Mouse (Mus musculus): ENCODE results near the gene Ifrd2. TPM values are rescaled to one million over a fixed set of nuclear protein-coding genes. Genes with fewer than 3 reads are reported as not detected.
A peak's percentile ranks its signal among the peaks of the same experiment; 100 is the strongest.

Gene Ifrd2
- total and polyA plus RNA-seq, 2 experiments, result 21.5 to 54.6 TPM

DNA sequence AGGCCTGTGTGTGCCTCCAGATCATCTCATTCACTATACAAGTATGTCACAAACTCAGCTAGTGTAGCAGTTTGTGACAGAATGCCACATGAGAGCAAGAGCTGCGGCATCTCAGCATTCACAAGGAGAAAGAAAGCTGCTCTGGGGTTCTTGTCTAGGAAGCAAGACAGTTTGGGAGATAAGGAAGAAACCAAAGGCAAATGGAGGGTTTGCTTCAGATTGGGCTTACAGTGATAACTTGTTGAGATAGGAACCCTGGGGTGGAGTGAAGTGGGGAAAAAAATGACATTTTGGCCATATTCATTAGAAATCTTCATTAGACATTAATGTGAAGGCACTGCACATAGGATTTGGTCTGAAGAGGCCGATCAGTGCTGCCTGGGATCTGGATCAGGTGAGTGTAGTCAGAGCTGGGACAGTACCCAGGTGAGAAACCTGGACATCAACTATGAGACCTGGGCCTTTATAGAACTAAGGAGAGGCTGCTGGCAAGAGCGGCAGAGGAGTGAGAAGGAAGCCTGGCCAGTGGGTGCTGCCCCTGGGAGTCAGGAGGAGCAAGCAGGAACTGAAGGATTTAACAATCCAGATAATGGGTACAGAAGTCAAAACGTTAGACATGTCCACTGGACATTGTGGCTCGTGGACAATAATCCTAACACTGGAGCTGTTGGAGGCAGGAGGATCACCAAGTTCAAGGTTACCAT lies 34.6 kb upstream of the Ifrd2 start:
- no peak overlapping the region for H3K9ac ChIP-seq (ENCODE audit: low read depth, low read length)
- no peak for TF ChIP-seq POLR2A (IDR thresholded peaks at IDR 0.05; ENCODE audit: extremely low read depth, insufficient read depth, low read length)
- no peak for TF ChIP-seq CTCF (IDR thresholded peaks at IDR 0.05; ENCODE audit: low read depth, low read length)
- whole genome bisulfite sequencing, result 71% methylated on average over 5 of the region's 5 CpGs

DNA sequence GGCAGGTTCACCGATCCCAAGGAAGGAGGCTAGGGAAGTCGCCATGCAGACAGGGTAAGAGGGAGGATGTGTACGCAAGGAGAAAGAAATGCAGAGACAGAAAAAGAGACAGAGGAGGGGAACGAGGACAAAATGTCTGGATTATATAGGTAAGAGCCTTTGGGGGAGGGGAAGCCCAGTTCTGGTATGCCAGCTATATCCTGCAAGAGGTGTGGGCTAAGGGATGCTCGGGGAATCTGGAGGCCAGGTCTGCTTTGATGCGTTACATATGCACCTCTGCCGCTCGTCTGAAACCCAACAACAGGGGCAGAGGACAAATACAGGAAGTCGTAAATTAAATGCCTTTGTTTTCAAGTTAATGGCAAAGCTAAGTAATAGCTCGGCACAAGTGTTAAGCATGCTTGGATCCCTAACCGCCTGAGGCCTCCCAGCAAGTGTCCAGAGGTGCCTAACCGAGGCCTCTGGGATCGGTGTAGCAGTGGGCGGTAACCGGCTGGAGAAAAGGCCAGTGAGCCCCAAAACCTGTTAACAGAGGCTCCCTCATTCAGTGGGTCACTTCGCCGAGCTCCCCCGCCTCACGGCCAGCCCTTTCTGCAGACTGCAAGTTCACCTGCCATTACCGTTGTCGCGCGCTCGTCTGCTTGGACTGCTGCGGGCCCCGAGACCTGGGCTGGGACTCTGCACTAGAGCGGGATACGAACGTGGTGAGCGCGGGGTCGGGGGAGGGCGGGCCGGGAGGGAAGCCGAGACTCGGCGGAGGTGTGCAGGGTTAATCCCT lies 33.7 kb upstream of the Ifrd2 start:
- H3K79me2 ChIP-seq (ENCODE audit: control insufficient read depth, insufficient read depth, low read length), result no peaks in the 10 kb centered on the region; the same call in 1 of the 2 replicates

More for the DNA sequence above, 34.6 kb upstream of the Ifrd2 start:
- no peak for DNase-seq (ENCODE audit: extremely low read depth, low read depth, low spot score)
- H3K27me3 ChIP-seq (ENCODE audit: control insufficient read depth, insufficient read depth, low read length), result no peaks in the 10 kb centered on the region
- H3K36me3 ChIP-seq (ENCODE audit: control insufficient read depth, insufficient read depth, low read length), result peaks cover 9% of the 10 kb centered on the region
- no peaks in the 10 kb centered on the region; the same call in 1 of the 2 replicates for H3K79me2 ChIP-seq (ENCODE audit: control insufficient read depth, insufficient read depth, low read length)
- H3K4me3 ChIP-seq (ENCODE audit: insufficient read depth, low read depth, low read length), result no peak overlapping the region
- no peak overlapping the region for H3K27ac ChIP-seq (replicated peaks; ENCODE audit: insufficient read depth, low read depth, low read length)
- H3K4me1 ChIP-seq (ENCODE audit: control insufficient read depth, insufficient read depth, low read length), result peaks cover 17% of the 10 kb centered on the region

DNA sequence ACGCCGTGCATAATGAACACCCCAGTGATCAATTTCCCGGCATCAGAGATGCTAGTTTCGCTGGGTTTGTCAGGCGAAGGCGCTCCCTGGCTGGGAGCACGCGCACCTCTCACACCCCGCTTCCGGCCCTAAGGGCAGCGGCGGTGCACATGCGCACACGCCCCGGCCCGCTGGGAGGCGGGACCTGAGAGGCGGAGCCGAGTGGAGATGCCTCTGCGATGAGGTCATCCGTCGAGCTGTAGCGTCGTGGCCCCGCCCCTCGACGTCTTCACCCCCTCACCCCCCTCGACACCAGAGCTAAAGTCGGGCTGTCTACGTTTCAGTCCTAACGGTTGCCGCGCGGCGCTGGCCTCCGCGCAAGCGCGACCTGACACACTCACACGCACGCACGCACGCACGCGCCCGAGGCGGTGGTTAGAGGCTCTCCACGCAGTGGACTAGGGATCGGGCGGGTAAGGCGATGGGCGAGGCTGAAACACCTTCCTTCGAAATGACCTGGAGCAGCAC lies 33.1 kb upstream of the Ifrd2 start:
- Histone ChIP-seq H3K4me1 (ENCODE audit: control insufficient read depth, insufficient read depth, low read length) (peaks cover 17% of the 10 kb centered on the region), H3K4me3 (ENCODE audit: insufficient read depth, low read depth, low read length) (peak overlapping the region; percentile 62), H3K27me3 (ENCODE audit: control insufficient read depth, insufficient read depth, low read length) (no peaks in the 10 kb centered on the region), H3K27ac (replicated peaks; ENCODE audit: insufficient read depth, low read depth, low read length) (peak overlapping the region; percentile 62), H3K36me3 (ENCODE audit: control insufficient read depth, insufficient read depth, low read length) (peaks cover 22% of the 10 kb centered on the region), H3K9ac (ENCODE audit: low read depth, low read length) (peak overlapping the region; percentile 74), H3K79me2 (ENCODE audit: control insufficient read depth, insufficient read depth, low read length) (no peaks in the 10 kb centered on the region; the same call in 1 of the 2 replicates)
- TF ChIP-seq CTCF (IDR thresholded peaks at IDR 0.05; ENCODE audit: low read depth, low read length) (no peak), POLR2A (IDR thresholded peaks at IDR 0.05; ENCODE audit: extremely low read depth, insufficient read depth, low read length) (peak; percentile 83)
- DNase-seq (ENCODE audit: extremely low read depth, low read depth, low spot score), result peak; percentile 91
- WGBS, result under 1% methylated on average over 53 of the region's 53 CpGs

More for the DNA sequence above, 33.7 kb upstream of the Ifrd2 start:
- peaks cover 16% of the 10 kb centered on the region for H3K36me3 ChIP-seq (ENCODE audit: control insufficient read depth, insufficient read depth, low read length)
- H3K9ac ChIP-seq (ENCODE audit: low read depth, low read length), result peak overlapping the region; percentile 74
- WGBS, result 14% methylated on average over 37 of the region's 37 CpGs
- peak overlapping the region; percentile 62 for H3K4me3 ChIP-seq (ENCODE audit: insufficient read depth, low read depth, low read length)
- peaks cover 17% of the 10 kb centered on the region for H3K4me1 ChIP-seq (ENCODE audit: control insufficient read depth, insufficient read depth, low read length)
- TF ChIP-seq POLR2A (IDR thresholded peaks at IDR 0.05; ENCODE audit: extremely low read depth, insufficient read depth, low read length) (no peak), CTCF (IDR thresholded peaks at IDR 0.05; ENCODE audit: low read depth, low read length) (no peak)
- DNase-seq (ENCODE audit: extremely low read depth, low read depth, low spot score), result no peak
- H3K27ac ChIP-seq (replicated peaks; ENCODE audit: insufficient read depth, low read depth, low read length), result peak overlapping the region; percentile 20
- no peaks in the 10 kb centered on the region for H3K27me3 ChIP-seq (ENCODE audit: control insufficient read depth, insufficient read depth, low read length)

DNA sequence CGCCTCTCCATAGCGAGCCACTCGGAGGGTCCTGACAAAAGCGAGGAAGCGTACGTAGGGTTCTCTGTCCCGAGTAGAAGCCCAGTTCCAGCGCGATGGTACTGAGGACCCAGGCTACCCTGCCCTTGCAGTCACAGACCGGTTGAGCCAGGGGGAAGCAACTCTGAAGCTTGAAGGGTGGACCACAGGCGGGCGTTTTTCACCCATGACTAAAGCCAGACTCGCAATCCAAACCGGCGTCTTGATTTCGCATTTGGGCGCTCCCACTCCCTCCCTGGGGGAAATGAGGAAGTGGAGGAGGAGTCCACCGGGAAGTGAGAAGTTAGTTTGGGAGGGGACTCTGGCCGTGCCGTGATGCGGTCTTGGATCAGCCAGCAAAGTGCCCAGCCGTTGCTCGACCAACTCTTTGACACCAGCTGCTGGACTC lies 32.4 kb upstream of the Ifrd2 start:
- no peak for DNase-seq (ENCODE audit: extremely low read depth, low read depth, low spot score)

DNA sequence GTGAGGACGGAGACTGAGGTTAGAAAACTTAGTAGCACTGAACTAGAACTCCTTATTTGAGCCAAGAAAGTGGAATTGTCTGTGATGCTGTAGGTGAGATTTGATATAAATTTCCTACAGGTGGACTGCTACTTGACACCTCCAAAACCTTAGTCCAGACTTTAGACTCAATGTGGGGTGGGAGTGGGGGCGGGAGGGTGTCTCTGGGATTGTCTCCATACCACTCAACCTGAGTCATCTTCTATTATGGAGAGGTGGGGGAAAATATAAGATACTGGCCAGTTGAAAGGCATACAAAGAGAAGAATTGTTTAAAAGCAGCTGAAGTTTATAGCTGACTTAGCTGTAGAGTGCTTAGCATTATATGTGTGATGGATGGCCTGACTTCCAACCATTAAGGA lies 31.7 kb upstream of the Ifrd2 start:
- H3K9ac ChIP-seq (ENCODE audit: low read depth, low read length), result peak overlapping the region; percentile 68; the same call in 1 of the 2 replicates
- peaks cover 17% of the 10 kb centered on the region for H3K4me1 ChIP-seq (ENCODE audit: control insufficient read depth, insufficient read depth, low read length)
- no peaks in the 10 kb centered on the region for H3K27me3 ChIP-seq (ENCODE audit: control insufficient read depth, insufficient read depth, low read length)
- no peak for DNase-seq (ENCODE audit: extremely low read depth, low read depth, low spot score)
- no peak for TF ChIP-seq CTCF (IDR thresholded peaks at IDR 0.05; ENCODE audit: low read depth, low read length)
- TF ChIP-seq POLR2A (IDR thresholded peaks at IDR 0.05; ENCODE audit: extremely low read depth, insufficient read depth, low read length), result no peak
- H3K27ac ChIP-seq (replicated peaks; ENCODE audit: insufficient read depth, low read depth, low read length), result peak overlapping the region; percentile 62
- 33% methylated on average over 2 of the region's 2 CpGs for WGBS
- peak overlapping the region; percentile 56 for H3K4me3 ChIP-seq (ENCODE audit: insufficient read depth, low read depth, low read length)
- H3K36me3 ChIP-seq (ENCODE audit: control insufficient read depth, insufficient read depth, low read length), result peaks cover 28% of the 10 kb centered on the region
- H3K79me2 ChIP-seq (ENCODE audit: control insufficient read depth, insufficient read depth, low read length), result no peaks in the 10 kb centered on the region; the same call in 1 of the 2 replicates

More for the DNA sequence above, 32.4 kb upstream of the Ifrd2 start:
- Histone ChIP-seq H3K4me1 (ENCODE audit: control insufficient read depth, insufficient read depth, low read length) (peaks cover 17% of the 10 kb centered on the region), H3K79me2 (ENCODE audit: control insufficient read depth, insufficient read depth, low read length) (no peaks in the 10 kb centered on the region; the same call in 1 of the 2 replicates), H3K9ac (ENCODE audit: low read depth, low read length) (peak overlapping the region; percentile 68), H3K27ac (replicated peaks; ENCODE audit: insufficient read depth, low read depth, low read length) (peak overlapping the region; percentile 62), H3K27me3 (ENCODE audit: control insufficient read depth, insufficient read depth, low read length) (no peaks in the 10 kb centered on the region), H3K4me3 (ENCODE audit: insufficient read depth, low read depth, low read length) (peak overlapping the region; percentile 56), H3K36me3 (ENCODE audit: control insufficient read depth, insufficient read depth, low read length) (peaks cover 25% of the 10 kb centered on the region)
- TF ChIP-seq POLR2A (IDR thresholded peaks at IDR 0.05; ENCODE audit: extremely low read depth, insufficient read depth, low read length), result no peak
- TF ChIP-seq CTCF (IDR thresholded peaks at IDR 0.05; ENCODE audit: low read depth, low read length), result no peak
- WGBS, result under 1% methylated on average over 23 of the region's 23 CpGs

Data from liver, adult 2 months (tissue).